Mouse (Mus musculus): ENCODE measurements around the gene Parva. TPM values are rescaled to one million over a fixed set of nuclear protein-coding genes. Genes with fewer than 3 reads are reported as not detected.

The Parva gene
- polyA plus RNA-seq, 1 experiment from 2014 or later = 105 TPM

GRCm38 (mm10) chr7:112567004-112567403 is 139.7 kb downstream of the Parva start:
- Histone ChIP-seq H3K27me3 (no peaks in the 10 kb centered on the region), H3K36me3 (peaks cover 41% of the 10 kb centered on the region), H3K4me3 (replicated peaks) (no peak overlapping the region), H3K4me2 (replicated peaks) (no peak overlapping the region), H3K4me1 (no peaks in the 10 kb centered on the region), H3K9me3 (replicated peaks) (no peaks in the 10 kb centered on the region), H3K9ac (no peak overlapping the region), H3K27ac (replicated peaks) (no peak overlapping the region)
- WGBS = 91% methylated on average over 4 of the region's 4 CpGs
- ATAC-seq (ENCODE audit: insufficient number of reproducible peaks, low FRiP score, low TSS enrichment, low read depth) = no peak

GRCm38 (mm10) chr7:112568961-112569360 is 141.7 kb downstream of the Parva start:
- WGBS = 43% methylated on average over 5 of the region's 5 CpGs
- Histone ChIP-seq H3K9me3 (replicated peaks) (no peaks in the 10 kb centered on the region), H3K9ac (no peak overlapping the region), H3K27ac (replicated peaks) (no peak overlapping the region), H3K4me3 (replicated peaks) (no peak overlapping the region), H3K4me1 (no peaks in the 10 kb centered on the region), H3K4me2 (replicated peaks) (no peak overlapping the region), H3K36me3 (peaks cover 28% of the 10 kb centered on the region), H3K27me3 (no peaks in the 10 kb centered on the region)
- ATAC-seq (ENCODE audit: insufficient number of reproducible peaks, low FRiP score, low TSS enrichment, low read depth) = no peak

DNA sequence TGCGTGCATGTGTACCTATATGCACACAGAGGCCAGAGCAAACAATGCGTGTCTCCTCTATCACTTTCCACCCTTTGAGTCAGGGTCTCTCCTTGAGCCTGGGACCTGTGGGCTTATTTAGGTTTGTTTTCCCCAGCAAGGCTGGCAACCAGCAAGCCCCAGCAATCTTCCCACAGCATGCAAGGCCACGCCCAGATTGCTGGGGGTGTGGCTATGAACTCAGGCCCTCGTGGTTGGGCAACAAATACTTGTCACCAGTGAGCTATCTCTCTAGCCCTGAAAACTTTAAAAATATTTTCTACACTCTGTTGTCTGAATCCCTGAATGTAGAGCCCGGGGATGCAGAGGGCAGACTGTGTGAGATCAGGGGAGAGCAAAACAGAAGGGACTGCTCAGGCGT is 154.3 kb downstream of the Parva start:
- H3K27ac ChIP-seq (replicated peaks) = peak overlapping the region; percentile 84; the same call in 1 of the 2 replicates
- H3K9ac ChIP-seq = no peak overlapping the region
- peaks cover 12% of the 10 kb centered on the region for H3K4me1 ChIP-seq
- H3K9me3 ChIP-seq (replicated peaks) = no peaks in the 10 kb centered on the region
- peaks cover 58% of the 10 kb centered on the region for H3K36me3 ChIP-seq
- no peaks in the 10 kb centered on the region for H3K27me3 ChIP-seq
- WGBS = 76% methylated on average over 6 of the region's 6 CpGs
- H3K4me2 ChIP-seq (replicated peaks) = no peak overlapping the region
- no peak overlapping the region for H3K4me3 ChIP-seq (replicated peaks)
- ATAC-seq (ENCODE audit: insufficient number of reproducible peaks, low FRiP score, low TSS enrichment, low read depth) = no peak

DNA sequence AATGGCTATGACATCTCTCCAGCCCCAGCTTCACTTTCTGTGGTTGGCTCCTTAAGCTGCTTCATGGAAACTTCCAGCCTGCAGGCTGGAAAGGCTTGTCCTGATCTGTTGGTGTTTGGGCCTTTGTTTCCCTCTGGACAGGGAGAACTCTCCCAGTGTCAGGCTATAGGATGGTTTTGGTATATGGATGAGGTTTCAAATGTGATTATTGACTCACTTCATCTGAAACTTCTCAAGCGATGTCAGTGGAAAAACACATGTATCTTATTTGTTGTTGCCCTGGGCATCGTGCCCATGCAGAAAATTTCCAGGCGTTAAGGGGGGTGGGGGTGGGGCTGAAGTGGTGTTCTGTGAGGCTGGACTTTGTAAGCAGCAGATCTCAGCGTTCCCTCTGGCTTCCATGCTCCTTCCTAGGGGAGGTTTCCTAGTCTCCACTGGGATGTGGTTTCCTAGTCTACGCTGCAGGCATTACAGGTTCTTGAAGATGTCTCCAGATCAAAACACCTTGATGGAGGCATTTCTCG is 155.6 kb downstream of the Parva start:
- Histone ChIP-seq H3K9me3 (replicated peaks) (no peaks in the 10 kb centered on the region), H3K27me3 (no peaks in the 10 kb centered on the region), H3K27ac (replicated peaks) (peak overlapping the region; percentile 84), H3K9ac (no peak overlapping the region), H3K4me1 (peaks cover 12% of the 10 kb centered on the region), H3K4me2 (replicated peaks) (no peak overlapping the region), H3K4me3 (replicated peaks) (no peak overlapping the region), H3K36me3 (peaks cover 58% of the 10 kb centered on the region)
- peak; percentile 55; the same call in 1 of the 2 replicates for ATAC-seq (ENCODE audit: insufficient number of reproducible peaks, low FRiP score, low TSS enrichment, low read depth)
- 32% methylated on average over 6 of the region's 6 CpGs for WGBS

- ATAC-seq (ENCODE audit: insufficient number of reproducible peaks, low FRiP score, low TSS enrichment, low read depth) = no peak
- peaks cover 43% of the 10 kb centered on the region for H3K36me3 ChIP-seq
Measured at GRCm38 (mm10) chr7:112587449-112587848, 160.1 kb downstream of the Parva start.

GRCm38 (mm10) chr7:112589530-112589929 is 162.2 kb downstream of the Parva start:
- Histone ChIP-seq H3K9ac (no peak overlapping the region), H3K27me3 (no peaks in the 10 kb centered on the region), H3K4me3 (replicated peaks) (no peak overlapping the region), H3K27ac (replicated peaks) (no peak overlapping the region), H3K4me1 (peaks cover 14% of the 10 kb centered on the region; the same call in 1 of the 2 replicates), H3K36me3 (peaks cover 36% of the 10 kb centered on the region), H3K9me3 (replicated peaks) (no peaks in the 10 kb centered on the region), H3K4me2 (replicated peaks) (no peak overlapping the region)
- no peak for ATAC-seq (ENCODE audit: insufficient number of reproducible peaks, low FRiP score, low TSS enrichment, low read depth)
- WGBS = 49% methylated on average over 6 of the region's 6 CpGs

More at GRCm38 (mm10) chr7:112587449-112587848, 160.1 kb downstream of the Parva start:
- Histone ChIP-seq H3K4me1 (peaks cover 22% of the 10 kb centered on the region), H3K27me3 (no peaks in the 10 kb centered on the region), H3K4me3 (replicated peaks) (no peak overlapping the region), H3K9ac (no peak overlapping the region), H3K9me3 (replicated peaks) (no peaks in the 10 kb centered on the region), H3K4me2 (replicated peaks) (no peak overlapping the region), H3K27ac (replicated peaks) (no peak overlapping the region)
- WGBS = 78% methylated on average over 1 of the region's 1 CpGs

DNA sequence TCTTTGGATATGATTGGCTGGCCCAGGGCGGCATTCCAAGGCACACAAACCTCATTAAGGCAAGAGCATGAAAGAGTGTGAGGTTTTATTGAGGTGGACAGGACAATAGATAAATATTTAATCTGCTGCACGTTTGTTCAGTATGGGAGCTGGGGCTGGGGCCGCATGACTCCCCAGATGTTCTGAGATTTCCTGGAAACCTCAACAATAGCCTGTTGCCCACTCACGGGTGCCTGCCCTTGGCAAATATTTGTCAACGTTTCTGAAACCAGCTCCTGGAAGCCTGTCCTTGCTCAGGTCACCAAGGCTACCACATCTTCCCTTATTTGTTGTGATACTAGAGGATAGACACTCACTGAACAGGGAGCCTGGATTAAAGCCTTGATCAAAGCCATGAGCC is 166.3 kb downstream of the Parva start:
- ATAC-seq (ENCODE audit: insufficient number of reproducible peaks, low FRiP score, low TSS enrichment, low read depth) = no peak
- Histone ChIP-seq H3K9ac (no peak overlapping the region), H3K4me2 (replicated peaks) (no peak overlapping the region), H3K4me3 (replicated peaks) (no peak overlapping the region), H3K27me3 (no peaks in the 10 kb centered on the region), H3K9me3 (replicated peaks) (no peaks in the 10 kb centered on the region), H3K27ac (replicated peaks) (no peak overlapping the region), H3K4me1 (peaks cover 29% of the 10 kb centered on the region), H3K36me3 (0 out of 2 replicates have a peak, but pooled peaks cover 4% of the 10 kb centered on the region)
- 67% methylated on average over 5 of the region's 5 CpGs for WGBS

DNA sequence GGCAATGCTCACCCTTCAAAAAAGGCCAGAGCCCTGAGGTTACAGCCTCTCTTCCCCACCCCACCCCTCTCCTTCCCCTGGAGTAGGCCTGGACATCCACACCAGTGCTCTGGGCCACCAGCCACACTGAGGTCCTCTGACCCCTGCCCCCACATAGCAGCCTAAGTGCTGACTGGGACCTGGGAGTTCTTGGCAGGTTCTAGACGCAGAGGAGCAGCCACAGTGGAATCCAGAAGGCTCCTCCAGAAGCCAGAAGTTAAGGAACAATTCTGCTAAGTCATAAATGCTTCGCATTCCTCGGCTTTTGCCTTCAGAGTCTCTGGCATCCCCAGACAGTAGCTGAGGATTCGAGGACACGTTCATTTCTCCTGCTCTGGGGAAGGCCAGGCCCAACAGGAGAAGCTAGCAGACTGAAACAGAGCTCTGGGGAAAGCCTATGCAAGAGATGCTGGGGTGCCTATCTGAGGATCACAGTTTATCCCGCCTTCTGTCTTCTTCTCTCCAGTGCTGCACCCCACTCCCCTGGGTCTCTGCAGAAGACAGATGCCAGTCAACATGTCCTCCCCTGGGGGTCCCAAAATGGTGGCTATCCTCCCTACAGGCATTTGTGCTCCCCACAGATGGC is 168.0 kb downstream of the Parva start:
- WGBS = 43% methylated on average over 6 of the region's 6 CpGs
- no peak overlapping the region for H3K27ac ChIP-seq (replicated peaks)

DNA sequence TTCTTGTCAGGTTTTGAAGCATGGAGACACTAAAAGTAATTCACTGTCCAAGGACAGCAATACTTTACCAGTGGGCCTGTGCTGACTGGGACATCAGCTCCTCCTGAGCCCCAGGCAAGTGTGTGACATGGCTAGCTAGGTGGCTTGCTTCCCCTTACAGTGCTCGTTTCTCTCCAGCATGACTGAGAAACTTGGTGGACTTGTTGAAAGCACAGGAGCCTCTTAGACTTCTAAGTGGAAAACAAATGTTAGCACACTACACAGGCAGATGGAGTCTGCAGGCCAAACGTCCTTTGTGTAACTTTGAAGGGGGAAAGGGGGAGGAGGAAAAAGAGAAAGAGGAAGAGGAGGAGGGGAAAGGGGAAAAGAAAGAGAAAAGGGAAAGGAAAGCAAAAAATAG is 172.3 kb downstream of the Parva start:
- ATAC-seq (ENCODE audit: insufficient number of reproducible peaks, low FRiP score, low TSS enrichment, low read depth) = no peak
- no peak overlapping the region for H3K27ac ChIP-seq (replicated peaks)
- no peaks in the 10 kb centered on the region for H3K36me3 ChIP-seq
- H3K4me3 ChIP-seq (replicated peaks) = no peak overlapping the region
- H3K4me2 ChIP-seq (replicated peaks) = no peak overlapping the region
- WGBS = 13% methylated on average over 2 of the region's 2 CpGs
- H3K4me1 ChIP-seq = peaks cover 40% of the 10 kb centered on the region
- H3K27me3 ChIP-seq = no peaks in the 10 kb centered on the region
- H3K9ac ChIP-seq = no peak overlapping the region
- no peaks in the 10 kb centered on the region for H3K9me3 ChIP-seq (replicated peaks)

More for the DNA sequence above, 168.0 kb downstream of the Parva start:
- ATAC-seq (ENCODE audit: insufficient number of reproducible peaks, low FRiP score, low TSS enrichment, low read depth) = no peak
- Histone ChIP-seq H3K9me3 (replicated peaks) (no peaks in the 10 kb centered on the region), H3K4me3 (replicated peaks) (no peak overlapping the region), H3K9ac (no peak overlapping the region), H3K36me3 (no peaks in the 10 kb centered on the region), H3K27me3 (no peaks in the 10 kb centered on the region), H3K4me1 (peaks cover 24% of the 10 kb centered on the region), H3K4me2 (replicated peaks) (no peak overlapping the region)

GRCm38 (mm10) chr7:112600163-112600562 is 172.9 kb downstream of the Parva start:
- H3K9me3 ChIP-seq (replicated peaks) = no peaks in the 10 kb centered on the region
- no peak overlapping the region for H3K27ac ChIP-seq (replicated peaks)
- H3K27me3 ChIP-seq = no peaks in the 10 kb centered on the region
- no peak overlapping the region for H3K4me2 ChIP-seq (replicated peaks)
- ATAC-seq (ENCODE audit: insufficient number of reproducible peaks, low FRiP score, low TSS enrichment, low read depth) = no peak
- H3K4me3 ChIP-seq (replicated peaks) = no peak overlapping the region
- H3K9ac ChIP-seq = no peak overlapping the region
- WGBS = 57% methylated on average over 3 of the region's 3 CpGs
- peaks cover 36% of the 10 kb centered on the region for H3K4me1 ChIP-seq
- no peaks in the 10 kb centered on the region for H3K36me3 ChIP-seq

- 75% methylated on average over 5 of the region's 5 CpGs for WGBS
- Histone ChIP-seq H3K27me3 (no peaks in the 10 kb centered on the region), H3K4me1 (peaks cover 24% of the 10 kb centered on the region), H3K36me3 (no peaks in the 10 kb centered on the region), H3K27ac (replicated peaks) (peak overlapping the region; percentile 72; the same call in 1 of the 2 replicates), H3K4me2 (replicated peaks) (no peak overlapping the region), H3K9me3 (replicated peaks) (no peaks in the 10 kb centered on the region), H3K4me3 (replicated peaks) (no peak overlapping the region), H3K9ac (no peak overlapping the region)
- ATAC-seq (ENCODE audit: insufficient number of reproducible peaks, low FRiP score, low TSS enrichment, low read depth) = no peak
Measured at GRCm38 (mm10) chr7:112602966-112603365, 175.7 kb downstream of the Parva start.
